Mouse (Mus musculus) layer of hippocampus, adult 6 months (tissue): ENCODE results near the gene Wdfy2. TPM values are rescaled to one million over a fixed set of nuclear protein-coding genes. Genes with fewer than 3 reads are reported as not detected.

Experiments used
- long read RNA-seq, 2 experiments: library from polyadenylated mRNA; unstranded; transcript quantifications; one replicate each; pipeline ENCODE4 v2.0.0; 2019 to 2020
- microRNA-seq: library from miRNA; unstranded; fragments of <30 nt; microRNA quantifications from one replicate; pipeline ENCODE4 v1.2.0, GENCODE M21; 2020
- polyA plus RNA-seq: library from polyadenylated mRNA; unstranded; fragments of <200 nt; fragmentation: Nextera tagmentation; gene quantifications from 2 replicates; pipeline ENCODE4 v1.2.3, GENCODE M21; 2021

Wdfy2 gene
- 2.4 and 2.5 TPM in 2 replicates for polyA plus RNA-seq
- long read RNA-seq, experiment 1, partial matches to known transcripts: 0 of 6 reads
- long read RNA-seq, experiment 1, other reads (novel, unspliced or antisense): 6 of 6 reads
- long read RNA-seq, experiment 2, full-length matches to known transcripts: 11 of 32 reads
- long read RNA-seq, experiment 2, partial matches to known transcripts: 14 of 32 reads
- long read RNA-seq, experiment 2, other reads (novel, unspliced or antisense): 7 of 32 reads

GRCm38 (mm10) chr14:62837641-62838252 is at the start of gene Wdfy2:
Gene Wdfy2, plus strand, starts transcription at chr14:62837678.

GRCm38 (mm10) chr14:62984410-62984809 is 146.9 kb downstream of the Wdfy2 start, which contains the start of gene Defb48:
Gene Defb48, minus strand, starts transcription at chr14:62984510.

GRCm38 (mm10) chr14:62997777-62998176 is 160.3 kb downstream of the Wdfy2 start, which contains the start of gene Defb47:
Gene Defb47, plus strand, starts transcription at chr14:62998077.

Small RNA genes within 50 kb of the gene (microRNA-seq; reads per million reads assigned to microRNA genes)
- gene Mir6541 (not detected), gene Mir8098 (1.1 reads per million)

Other genes starting within 250 kb of the Wdfy2 start
- gene Serpine3, start 174.0 kb upstream of the Wdfy2 start, polyA plus RNA-seq: not detected in 2 replicates
- gene Ints6, start 76.5 kb upstream of the Wdfy2 start, polyA plus RNA-seq: 4.5 and 4.7 TPM in 2 replicates
- not detected in 2 replicates for gene Defb48, start 146.8 kb downstream of the Wdfy2 start, polyA plus RNA-seq
- gene Defb47, start 160.4 kb downstream of the Wdfy2 start, polyA plus RNA-seq: not detected in 2 replicates
- gene Defb43, start 174.1 kb downstream of the Wdfy2 start, polyA plus RNA-seq: not detected in 2 replicates
- gene Defb42, start 209.3 kb downstream of the Wdfy2 start, polyA plus RNA-seq: 0.40 and 0.68 TPM in 2 replicates
- not detected in 2 replicates for gene Defb30, start 212.3 kb downstream of the Wdfy2 start, polyA plus RNA-seq